Mouse (Mus musculus) retina, postnatal 1 day (tissue): ENCODE measurements around the gene Ntrk3.
A peak's percentile ranks its signal among the peaks of the same experiment; 100 is the strongest.

Experiments used
- DNase-seq: peaks from one replicate; pipeline ENCODE4 v3.0.0-alpha.2; 2012

Ntrk3 gene

DNA sequence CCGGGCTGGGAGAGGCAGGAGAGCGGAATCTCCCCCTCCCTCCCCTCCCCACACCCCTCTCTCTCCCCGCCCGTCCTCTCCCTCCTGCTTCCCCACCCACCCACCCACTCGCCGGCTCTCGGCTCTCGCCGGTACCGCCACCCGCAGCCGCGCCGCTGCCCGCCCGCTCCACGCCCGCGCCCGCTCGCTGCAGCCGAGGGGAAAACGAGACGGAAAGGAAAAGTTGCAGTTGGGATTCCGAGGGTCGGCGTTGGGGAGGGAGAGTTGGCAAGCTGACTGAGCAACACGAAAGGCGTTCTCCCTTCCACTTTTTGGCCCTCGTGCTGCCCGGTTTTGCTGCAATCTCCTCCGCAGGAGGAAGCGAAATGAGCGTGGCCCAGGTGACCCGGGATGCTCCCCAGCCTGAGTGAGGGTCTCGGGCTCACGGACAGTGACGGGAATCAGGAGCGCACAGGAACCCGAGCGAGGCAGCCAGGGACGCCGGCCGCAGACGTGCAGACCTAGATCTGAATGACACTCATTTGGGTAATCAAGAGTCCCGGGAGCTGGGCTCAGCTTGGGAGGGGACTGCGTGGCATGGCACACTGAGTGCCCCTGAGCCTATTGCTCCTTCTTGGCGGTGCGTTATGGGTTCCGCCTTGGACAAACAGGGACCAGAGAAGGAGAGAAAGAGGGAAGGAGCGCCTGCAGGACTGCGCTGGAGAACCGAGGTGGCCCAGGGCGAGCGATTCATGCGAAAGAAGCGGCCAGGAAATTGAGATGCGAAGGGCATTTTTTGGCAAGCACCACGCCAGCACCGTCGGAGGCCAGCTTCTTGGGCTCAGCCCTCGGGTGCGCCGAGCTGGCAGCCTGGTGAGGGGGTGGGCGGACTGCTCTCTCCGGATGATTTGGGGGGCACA, 159.1 kb downstream of the Ntrk3 start:
- peak; percentile 63 for DNase-seq

DNA sequence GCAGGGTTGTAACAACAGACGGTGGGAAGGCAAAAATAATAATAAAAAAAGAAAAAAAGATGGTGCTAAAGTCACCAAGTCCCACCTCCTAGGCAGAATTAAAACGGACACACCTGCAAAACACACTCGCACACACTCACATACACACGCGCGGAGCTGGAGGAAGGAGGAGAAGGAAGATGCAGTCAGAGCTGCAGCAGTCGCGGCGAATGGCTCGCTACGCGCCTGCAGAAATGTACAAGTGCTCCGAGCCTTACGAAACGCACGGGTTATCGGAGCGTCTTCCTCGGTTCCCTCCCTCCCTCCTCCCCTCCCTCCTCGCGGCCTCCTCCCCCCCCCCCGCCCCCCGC, 159.7 kb downstream of the Ntrk3 start:
- DNase-seq = peak; percentile 66

DNA sequence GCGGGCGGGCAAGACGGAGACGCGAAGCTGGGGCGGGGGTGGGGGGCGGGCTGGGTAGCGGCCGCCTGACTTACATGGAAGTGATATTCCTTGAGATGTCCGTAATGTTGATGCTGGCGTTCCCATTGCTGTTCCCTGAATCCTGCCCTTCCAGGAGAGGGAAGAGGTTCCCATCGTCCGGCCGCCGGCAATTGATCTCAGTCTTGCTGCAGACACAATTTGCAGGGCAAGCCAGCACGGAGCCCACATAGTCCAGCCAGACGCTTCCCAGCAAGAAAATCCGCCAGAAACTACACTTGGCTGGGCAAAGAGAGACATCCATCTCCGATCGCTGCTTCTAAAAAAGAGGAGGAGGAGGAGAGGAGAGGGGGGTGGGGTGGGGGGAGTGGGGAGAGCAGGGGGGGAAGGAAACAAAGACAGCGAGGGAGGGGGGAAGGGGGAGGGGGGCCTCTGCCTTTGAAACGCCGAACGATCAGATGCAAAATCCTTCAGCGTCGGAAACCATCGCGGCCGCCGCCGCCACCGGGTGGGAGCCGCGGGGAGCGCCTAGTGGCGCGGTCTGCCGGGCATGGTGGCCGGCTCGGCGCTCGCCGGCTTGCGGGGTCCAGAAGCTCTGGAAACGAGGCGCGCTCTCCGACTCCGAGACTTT, 160.2 kb downstream of the Ntrk3 start:
- DNase-seq = peak; percentile 59

DNA sequence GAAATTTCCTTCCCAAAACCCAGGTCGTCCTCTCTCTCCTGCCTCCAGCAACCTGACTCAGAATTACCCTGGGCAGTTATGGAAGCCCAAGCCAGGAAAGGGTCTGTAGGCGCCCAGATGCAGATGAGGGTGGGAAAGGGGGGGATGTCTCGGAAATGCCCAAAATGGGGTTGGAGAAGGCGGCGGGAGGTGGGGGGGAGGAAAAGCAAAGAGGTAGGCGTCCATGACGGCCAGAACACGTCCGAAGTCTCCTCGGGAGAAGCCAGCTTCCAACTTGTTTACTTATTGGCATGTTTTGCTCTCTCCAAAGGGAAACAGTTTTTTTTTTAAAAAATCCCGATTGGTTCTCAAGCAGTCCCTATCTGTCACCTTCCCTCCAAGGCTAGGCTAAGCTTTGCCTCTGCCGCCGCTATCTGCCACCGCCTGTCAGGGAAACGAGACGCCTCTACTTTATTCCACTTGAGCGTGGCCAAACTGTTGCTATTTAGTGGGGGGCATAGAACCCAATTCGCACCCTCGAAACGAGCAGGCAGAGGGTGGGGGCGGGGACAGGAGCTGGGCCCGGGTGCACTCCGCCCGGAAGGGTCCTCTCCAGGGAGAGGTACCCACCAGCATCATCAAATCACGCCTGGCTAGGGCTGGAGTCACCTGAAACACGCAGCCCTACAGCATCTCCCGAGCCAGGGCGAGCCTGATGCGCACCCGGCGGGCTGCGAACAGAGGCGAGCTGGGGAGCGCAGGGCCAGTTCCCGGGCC, 160.9 kb downstream of the Ntrk3 start:
- DNase-seq = no peak

DNA sequence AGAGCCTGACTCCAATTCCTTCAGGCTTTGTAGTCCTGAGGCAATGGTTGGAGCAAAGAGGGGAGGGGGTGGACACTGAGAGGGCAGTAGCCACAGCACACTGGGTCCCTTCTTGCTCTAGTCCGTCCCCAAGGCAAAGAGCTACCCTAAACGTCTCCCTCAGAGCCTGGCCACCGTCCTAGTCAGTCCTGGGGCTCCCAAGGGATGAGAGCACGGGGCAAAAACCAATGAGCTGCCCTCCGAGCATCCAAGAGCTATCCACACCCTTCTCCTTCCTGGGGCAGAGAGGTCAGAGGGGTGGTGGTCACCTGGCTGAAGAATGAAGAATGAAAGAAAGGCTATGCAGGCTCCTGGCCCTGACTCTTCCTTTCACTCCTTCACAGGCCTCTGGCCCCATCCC, 161.6 kb downstream of the Ntrk3 start:
- DNase-seq = no peak

DNA sequence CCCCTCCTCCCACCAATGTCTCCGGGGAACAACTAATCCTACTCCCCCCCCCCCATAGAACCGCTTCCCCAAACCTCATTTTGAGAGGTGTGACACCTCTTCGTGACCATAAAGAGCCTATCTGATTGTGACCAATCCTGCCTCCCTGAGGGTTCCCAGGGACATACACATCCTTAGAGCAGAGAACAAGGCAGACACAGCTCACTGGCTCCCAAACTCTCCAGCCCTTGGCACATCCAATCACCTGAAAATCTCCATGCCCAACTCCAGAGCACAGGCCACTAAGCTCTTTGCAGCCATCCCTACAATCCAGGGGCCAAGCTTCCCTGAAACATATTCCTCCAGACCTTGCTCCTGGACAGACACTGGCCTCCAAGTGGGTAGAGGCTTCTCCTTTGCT, 162.3 kb downstream of the Ntrk3 start:
- DNase-seq = no peak

DNA sequence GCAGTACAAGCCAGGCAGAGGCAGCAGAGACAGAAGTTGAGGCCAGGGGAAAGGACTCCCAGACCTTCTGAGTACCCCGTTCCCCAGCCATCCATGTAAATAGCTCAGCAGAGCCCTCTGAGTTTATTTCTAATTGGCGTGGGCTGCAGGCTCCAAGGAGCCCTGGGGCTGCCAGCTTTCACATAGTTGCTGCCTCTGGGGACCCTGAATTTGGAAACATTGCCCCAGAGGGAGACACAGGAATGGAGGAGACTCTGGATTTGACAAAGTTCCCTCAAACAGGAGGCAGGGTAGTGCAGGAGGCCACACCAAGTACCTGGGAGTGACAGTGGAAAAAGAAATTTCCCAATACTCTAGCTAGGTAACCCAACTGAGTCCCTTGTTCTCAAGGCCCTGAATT, 166.6 kb downstream of the Ntrk3 start:
- no peak for DNase-seq

DNA sequence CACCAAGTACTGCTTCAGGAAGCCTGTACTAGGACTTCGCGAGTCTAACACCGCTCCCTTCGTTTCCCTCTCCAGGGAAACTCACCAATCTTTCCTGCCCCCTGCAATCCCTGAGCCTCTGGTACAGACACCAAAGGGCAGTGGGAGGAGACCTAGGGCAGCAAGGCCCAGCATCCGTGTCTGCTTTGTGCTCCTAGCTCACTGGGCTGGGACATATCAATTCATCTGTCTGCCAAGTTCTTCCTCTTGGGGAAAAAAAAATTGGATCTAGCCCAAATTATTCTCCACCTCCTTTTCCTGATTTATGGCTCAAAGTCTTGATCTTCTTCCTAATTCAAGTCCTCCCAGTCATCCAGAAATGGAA, 168.6 kb downstream of the Ntrk3 start:
- no peak for DNase-seq

DNA sequence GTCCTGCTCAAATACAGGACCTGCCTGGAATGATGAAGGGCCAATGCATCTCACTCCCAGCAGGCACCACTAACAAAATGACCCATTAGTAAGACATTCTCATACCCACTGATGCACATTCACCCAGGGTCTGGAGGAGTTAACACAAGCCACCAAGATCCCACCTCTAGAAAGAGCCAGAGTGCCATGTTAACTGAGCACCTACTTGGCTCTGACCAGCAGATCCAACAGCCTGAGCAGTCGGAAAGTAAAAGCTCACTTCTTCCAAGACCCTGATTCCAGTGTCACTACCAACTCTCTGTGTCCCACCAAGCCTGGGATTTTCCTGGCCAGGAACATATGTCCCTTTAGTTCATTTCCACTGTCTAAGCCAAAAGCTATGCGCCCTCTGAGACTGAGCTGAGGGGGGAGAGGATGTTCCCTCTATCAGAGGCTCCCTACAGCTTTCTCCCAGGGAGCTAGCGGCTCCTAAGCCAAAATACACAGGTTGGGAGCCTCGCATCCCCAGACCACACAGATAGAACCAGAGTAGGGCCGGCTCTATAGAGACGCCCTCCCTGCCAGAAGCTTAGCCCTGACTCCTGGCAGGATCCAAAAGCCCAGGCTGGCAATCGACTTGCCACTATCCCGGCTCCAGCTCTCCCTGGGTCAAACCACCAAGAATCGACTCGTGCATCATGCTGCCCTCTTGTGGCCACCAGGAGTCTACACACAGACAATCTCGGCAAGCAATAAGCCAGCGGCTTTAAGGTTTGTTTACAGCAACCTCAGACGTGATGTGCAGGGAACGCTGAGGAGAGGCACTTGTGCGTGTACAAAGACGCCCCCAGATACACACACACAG, 169.2 kb downstream of the Ntrk3 start:
- DNase-seq = peak; percentile 86

DNA sequence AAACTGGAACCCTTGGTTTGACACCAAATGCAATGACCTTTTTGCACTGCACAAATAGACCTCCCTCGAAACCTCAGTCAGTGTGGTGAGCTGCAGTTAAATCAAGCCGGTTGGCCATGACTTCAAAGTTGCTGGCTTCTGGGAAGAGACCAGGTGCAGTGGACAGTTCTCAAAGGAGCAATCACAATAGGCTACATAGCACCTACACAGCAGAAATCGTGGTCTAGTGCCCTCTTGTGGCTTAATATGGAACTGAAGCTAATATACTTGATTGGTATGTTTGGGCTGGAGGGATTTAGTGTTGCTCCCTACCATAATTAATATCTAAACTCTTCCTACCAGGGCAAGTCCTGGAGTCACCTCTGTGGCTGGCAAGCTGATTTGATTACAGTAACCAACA, 171.2 kb downstream of the Ntrk3 start:
- DNase-seq = peak; percentile 71

DNA sequence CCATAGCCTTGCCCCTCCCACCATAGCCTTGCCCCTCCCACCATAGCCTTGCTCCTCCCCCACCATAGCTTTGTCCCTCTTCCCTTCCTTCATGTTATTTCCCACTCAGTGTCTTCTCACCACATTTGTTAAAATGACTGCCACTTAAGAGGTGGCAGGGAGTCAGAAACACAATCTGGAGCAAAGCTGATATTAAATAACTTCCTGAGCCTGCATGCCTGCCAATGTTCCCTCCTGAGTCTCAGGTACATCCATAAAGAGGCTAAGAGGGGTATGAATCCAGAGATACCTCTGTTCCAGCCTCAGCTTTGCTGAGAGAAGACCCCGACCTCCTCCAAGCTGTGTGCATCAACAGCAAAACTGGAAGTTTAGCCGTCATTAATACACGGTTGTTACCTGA, 172.4 kb downstream of the Ntrk3 start:
- no peak for DNase-seq

DNA sequence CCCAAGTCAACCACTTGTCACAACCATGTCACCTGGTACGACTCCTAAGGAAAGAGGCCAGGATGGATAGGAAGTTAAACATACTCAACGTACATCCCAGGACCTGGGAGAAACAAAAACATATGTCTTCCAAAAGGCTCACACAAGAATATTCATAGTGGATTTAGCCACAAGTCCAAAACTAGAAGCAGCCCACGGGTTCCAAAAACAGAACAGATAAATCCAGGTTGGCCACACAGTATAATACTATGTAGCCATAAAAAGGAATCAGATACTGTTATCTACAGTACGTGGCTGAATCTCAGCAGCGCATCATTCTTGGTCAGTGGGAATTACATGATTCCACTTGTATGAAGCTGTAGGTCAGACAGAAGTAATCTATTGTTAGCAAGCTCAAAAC, 179.3 kb downstream of the Ntrk3 start:
- no peak for DNase-seq

DNA sequence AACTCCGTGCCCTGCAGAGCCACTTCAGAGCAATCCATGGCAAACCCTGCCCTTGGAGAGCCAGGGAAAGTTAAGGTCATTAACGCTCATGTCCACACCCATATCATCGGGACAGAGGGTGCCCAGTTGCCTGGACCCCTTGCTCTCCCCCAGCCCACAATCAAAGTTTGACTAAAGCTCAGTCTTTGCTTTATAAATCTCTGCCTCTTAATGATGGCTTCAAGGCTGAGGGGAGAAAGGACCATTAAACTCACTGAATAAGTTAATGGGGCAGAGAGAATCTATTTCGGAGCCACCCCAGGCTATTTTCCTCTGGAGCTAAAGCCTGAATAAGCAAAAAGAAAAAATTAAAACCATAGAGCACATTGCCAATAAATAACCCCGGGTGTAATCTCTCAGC, 182.3 kb downstream of the Ntrk3 start:
- no peak for DNase-seq

DNA sequence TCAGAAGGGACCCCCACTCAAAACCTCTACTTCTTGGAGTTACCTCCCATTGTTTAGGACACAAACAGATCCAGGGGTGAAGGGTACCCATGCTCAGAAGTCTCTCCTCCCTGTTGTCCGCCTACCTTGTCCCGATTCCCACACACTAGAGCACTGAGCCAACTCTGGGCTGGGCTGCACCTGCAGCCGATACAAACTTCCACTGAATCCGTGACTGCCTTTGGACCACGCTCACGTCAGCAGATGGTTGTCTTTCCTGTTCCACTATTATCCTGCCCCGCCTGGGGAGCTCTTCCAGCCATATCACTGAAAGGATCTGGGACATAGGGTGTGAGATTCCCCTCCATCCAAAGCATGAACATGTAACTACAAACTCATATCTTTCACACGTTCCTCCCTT, 188.4 kb downstream of the Ntrk3 start:
- no peak for DNase-seq

DNA sequence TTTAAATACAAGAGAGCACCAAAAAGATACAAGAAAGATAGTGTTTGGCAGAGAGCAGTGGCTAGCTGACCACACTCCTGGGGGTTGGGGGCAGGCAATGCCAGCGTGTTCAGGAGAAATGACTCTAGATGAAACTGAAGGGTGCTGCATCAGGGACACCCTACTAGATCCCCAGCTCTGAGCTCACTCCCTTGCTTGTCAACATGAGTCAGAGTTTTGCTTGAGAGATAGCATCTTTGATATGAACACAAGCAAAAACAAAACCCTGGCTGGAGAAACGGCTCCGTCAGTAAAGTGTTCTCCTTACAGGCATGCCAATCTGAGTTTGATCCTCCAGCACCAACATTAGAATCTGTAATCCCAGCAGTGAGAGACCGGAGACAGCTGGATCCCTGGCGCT, 189.1 kb downstream of the Ntrk3 start:
- DNase-seq = no peak

DNA sequence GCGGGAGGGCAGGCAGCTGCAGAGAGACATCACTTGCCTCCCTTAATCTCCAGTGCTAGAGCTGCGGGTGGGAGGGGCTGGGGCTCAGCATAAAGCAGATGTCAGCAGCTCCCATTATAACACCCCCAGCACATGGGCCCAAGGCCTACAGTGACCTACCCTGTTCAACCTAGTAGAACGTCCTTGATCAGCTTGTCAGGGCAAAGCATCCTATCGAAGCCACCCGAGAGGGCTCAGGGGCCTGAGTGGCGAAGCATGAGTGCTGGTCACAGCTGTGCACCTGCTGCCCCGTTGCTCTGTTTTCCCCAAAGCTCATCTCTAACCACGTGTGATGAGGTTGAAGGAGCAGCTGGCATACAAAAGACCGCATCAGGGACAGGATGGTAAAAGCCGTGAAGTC, 191.3 kb downstream of the Ntrk3 start:
- peak; percentile 45 for DNase-seq

DNA sequence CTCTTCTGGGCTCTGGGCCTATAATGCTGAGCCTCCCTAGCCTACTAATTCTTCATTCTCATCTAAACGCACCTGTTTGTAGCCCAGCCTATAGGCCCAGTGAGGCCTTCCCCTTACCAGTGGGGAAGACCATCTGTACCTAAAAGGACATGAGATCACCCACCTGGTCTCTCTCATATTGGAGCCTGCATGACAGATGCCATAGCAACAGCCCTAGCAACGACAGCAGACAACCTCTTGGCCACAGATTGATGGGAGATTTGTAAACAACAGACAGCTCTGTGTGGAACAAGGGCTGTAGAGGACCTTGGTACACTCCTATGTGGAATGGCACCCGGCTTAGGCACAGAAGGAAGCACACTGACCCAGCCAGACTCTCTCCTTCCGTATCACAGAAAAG, 195.3 kb downstream of the Ntrk3 start:
- no peak for DNase-seq

DNA sequence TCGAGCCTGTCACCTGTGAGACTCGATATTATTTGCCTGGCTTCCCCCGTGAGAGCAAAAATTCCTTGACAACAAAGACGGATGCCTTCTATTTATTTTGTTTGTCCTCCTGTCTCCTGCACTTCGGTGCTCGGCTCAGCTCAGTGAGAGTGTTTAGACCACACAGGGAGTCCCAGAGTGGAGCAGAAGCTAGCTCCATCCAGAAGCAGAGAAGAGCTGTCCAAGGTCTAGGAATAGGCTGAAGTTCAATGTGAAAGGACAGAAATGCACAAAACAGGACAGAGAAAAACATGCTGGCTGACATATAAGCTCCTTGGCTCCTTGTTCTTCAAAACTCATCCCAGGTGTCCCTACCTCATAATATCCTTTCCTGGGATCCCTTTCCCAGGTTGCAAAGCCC, 207.5 kb downstream of the Ntrk3 start:
- no peak for DNase-seq

DNA sequence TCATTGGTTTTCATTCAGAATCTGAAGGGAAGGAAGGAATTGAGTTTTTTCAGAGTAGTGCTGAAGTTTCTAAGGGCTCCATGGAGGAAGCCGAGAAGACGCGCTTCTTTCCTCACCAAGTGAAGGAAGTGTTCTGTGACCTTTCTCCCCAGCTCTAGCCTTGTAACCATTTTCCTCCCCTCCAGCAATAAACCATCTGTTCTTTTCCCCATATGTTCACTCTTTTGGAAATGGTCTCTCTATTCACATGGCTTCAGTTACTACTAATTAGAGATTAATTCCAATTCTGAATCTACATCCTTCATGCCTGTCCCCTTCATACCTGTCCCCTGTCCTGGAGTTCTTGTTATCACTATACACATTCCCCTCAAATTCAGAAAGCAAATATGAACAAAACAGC, 209.8 kb downstream of the Ntrk3 start:
- DNase-seq = no peak

DNA sequence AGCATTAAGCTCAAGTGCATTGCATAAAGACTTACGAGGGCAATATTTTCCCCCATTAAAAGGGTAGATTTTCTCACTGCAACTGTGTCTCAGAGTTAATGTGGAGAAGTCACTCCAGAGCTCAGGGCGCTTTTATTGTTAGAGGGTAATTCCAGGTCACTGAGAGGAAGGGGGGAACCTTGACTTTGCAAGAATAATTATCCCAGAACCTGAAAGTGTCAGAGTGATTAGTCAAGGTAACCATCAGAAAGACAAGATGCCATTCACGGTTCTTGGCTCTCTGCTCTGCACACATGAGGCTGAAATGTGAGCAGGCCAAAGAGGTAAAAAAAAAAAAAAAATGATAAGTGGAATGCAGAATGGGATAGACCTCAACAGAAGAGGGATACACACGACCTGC, 210.2 kb downstream of the Ntrk3 start:
- DNase-seq = no peak

DNA sequence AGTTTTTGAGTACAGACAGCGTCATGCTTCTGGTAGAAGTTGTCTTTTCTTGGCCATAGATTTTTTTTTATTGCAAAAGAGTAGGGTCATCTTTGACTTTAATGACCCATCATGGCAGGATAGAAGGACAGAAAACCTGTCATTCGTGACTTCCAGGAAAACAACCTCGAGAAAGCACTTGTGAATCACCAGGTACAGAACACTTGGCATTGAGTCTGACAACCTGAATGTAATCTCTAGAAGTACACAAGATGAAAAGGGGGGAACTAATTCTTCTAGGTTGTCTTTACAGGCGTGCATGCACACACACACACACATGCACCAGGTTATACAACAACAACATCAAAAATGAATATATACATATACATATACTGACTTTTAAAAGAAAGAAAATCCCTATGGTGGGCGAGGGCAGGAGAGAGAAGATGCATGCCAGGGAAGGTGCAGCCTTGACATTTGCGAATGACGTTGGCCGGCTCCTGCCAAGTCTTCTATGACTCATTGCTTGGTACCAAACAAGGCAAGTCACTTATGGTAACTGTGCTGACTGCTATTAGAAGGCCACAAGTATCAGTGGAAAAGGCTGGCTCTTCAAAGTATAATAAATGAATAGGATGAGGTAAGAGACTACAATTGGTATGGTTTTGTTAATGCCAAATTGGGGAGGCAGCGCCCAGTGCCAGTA, 217.4 kb downstream of the Ntrk3 start:
- DNase-seq = no peak

DNA sequence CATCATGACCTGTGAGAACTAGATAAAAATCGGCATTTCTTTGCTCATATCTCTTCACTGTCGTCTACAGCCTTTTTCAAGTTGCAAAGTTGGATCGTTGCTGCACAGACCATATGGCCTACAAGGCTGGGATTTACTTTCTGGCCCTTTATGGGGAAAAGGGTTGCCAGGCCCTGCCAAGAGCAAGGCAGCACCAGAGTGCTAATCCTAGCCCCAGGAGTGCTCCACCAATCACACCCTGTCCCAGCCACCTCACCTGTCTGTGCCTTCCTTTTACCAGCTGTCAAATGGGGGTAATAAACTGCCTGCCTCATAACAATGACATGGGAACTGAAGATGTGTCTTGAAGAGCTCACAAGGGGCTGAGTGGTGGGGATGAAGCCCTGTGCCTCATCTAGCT, 218.1 kb downstream of the Ntrk3 start:
- no peak for DNase-seq
